10 mouse cellular contexts compared by ENCODE assay signal in the genomic region with DNA sequence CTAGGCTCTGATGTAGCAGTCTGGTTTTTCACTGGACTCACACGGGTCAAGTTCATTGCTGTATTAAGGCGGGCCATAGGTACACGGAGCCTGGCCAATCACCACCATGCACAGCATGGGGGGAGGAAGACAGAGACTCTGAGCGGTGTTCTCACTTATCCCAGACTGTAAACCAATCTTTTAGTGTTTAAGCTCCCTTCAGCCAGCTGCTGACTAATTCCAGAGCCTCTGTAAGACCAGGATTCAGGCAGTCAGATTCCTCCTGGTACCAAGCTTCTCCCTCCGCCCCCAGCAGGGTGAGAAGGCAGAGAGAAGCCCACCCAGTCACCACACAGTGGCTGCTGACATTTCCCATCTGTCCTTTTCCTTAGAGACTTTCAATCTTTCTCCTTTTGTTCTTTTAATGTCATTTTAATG. TPM values are rescaled to one million over a fixed set of nuclear protein-coding genes. Genes with fewer than 3 reads are reported as not detected.
DNase-seq lines count a peak whose midpoint lies in the region; ATAC-seq and TF ChIP-seq lines count a peak whose summit lies in the region.
"Had no signal": no experiment of that assay in that cellular context is flagged by ENCODE, and none has a peak within 500 bp of the region (broad histone marks: within the 10 kb centered on the region; RNA-seq: fewer than 3 reads in every experiment).

No protein-coding gene starts in this region.

- H3K4me2 ChIP-seq in forebrain, embryonic 12.5 days = no peak overlapping the region
- H3K4me2 ChIP-seq in forebrain, embryonic 14.5 days (ENCODE audit: low read length) = no peak overlapping the region
- no peak overlapping the region for H3K4me2 ChIP-seq in lung, postnatal 0 days (replicated peaks; ENCODE audit: low read depth, low read length)
- no peak overlapping the region for H3K4me2 ChIP-seq in hindbrain, embryonic 12.5 days (replicated peaks)
- no peak overlapping the region for H3K4me2 ChIP-seq in neural tube, embryonic 13.5 days

- no peak for TF ChIP-seq CTCF in lung, postnatal 0 days (IDR thresholded peaks at IDR 0.05)

- H3K9me3 ChIP-seq in forebrain, embryonic 12.5 days = no peaks in the 10 kb centered on the region
- no peaks in the 10 kb centered on the region for H3K9me3 ChIP-seq in forebrain, embryonic 14.5 days (replicated peaks; ENCODE audit: control insufficient read depth, low read length)
- H3K9me3 ChIP-seq in lung, postnatal 0 days (ENCODE audit: low read length) = no peaks in the 10 kb centered on the region
- H3K9me3 ChIP-seq in hindbrain, embryonic 12.5 days (replicated peaks) = no peaks in the 10 kb centered on the region
- no peaks in the 10 kb centered on the region for H3K9me3 ChIP-seq in neural tube, embryonic 13.5 days
- H3K9me3 ChIP-seq: G1E had no signal

- no peak overlapping the region for H3K4me3 ChIP-seq in forebrain, embryonic 12.5 days (replicated peaks)
- H3K4me3 ChIP-seq in forebrain, embryonic 14.5 days (ENCODE audit: low read depth, low read length) = no peak overlapping the region
- no peak overlapping the region for H3K4me3 ChIP-seq in lung, postnatal 0 days (ENCODE audit: low read depth, low read length)
- H3K4me3 ChIP-seq in hindbrain, embryonic 12.5 days = no peak overlapping the region
- no peak overlapping the region for H3K4me3 ChIP-seq in neural tube, embryonic 13.5 days

- H3K27me3 ChIP-seq in forebrain, embryonic 12.5 days = no peaks in the 10 kb centered on the region
- H3K27me3 ChIP-seq in forebrain, embryonic 14.5 days (replicated peaks; ENCODE audit: control insufficient read depth, insufficient read depth, low read length) = no peaks in the 10 kb centered on the region
- no peaks in the 10 kb centered on the region for H3K27me3 ChIP-seq in lung, postnatal 0 days (replicated peaks; ENCODE audit: insufficient read depth, low read length)
- H3K27me3 ChIP-seq in hindbrain, embryonic 12.5 days = no peaks in the 10 kb centered on the region; the same call in 1 of the 2 replicates
- H3K27me3 ChIP-seq in neural tube, embryonic 13.5 days = no peaks in the 10 kb centered on the region

- H3K9ac ChIP-seq in forebrain, embryonic 12.5 days = no peak overlapping the region
- H3K9ac ChIP-seq in forebrain, embryonic 14.5 days (ENCODE audit: low read length) = no peak overlapping the region
- no peak overlapping the region for H3K9ac ChIP-seq in lung, postnatal 0 days (replicated peaks; ENCODE audit: low read depth)
- H3K9ac ChIP-seq in hindbrain, embryonic 12.5 days = no peak overlapping the region
- no peak overlapping the region for H3K9ac ChIP-seq in neural tube, embryonic 13.5 days

- no peak for TF ChIP-seq EP300 in lung, postnatal 0 days (IDR thresholded peaks at IDR 0.05)

- 58% methylated on average over 5 of the region's 5 CpGs for WGBS in forebrain, embryonic 12.5 days
- WGBS in forebrain, embryonic 14.5 days = 55% methylated on average over 5 of the region's 5 CpGs
- 33% methylated on average over 5 of the region's 5 CpGs for WGBS in lung, postnatal 0 days
- 49% methylated on average over 5 of the region's 5 CpGs for WGBS in hindbrain, embryonic 12.5 days
- WGBS in neural tube, embryonic 13.5 days = 52% methylated on average over 5 of the region's 5 CpGs

- peaks cover 8% of the 10 kb centered on the region; the same call in 1 of the 2 replicates for H3K4me1 ChIP-seq in forebrain, embryonic 12.5 days
- no peaks in the 10 kb centered on the region for H3K4me1 ChIP-seq in forebrain, embryonic 14.5 days (ENCODE audit: control insufficient read depth, insufficient read depth, low read length)
- H3K4me1 ChIP-seq in lung, postnatal 0 days (ENCODE audit: insufficient read depth, low read depth, low read length) = no peaks in the 10 kb centered on the region
- H3K4me1 ChIP-seq in hindbrain, embryonic 12.5 days = peaks cover 7% of the 10 kb centered on the region
- H3K4me1 ChIP-seq in neural tube, embryonic 13.5 days (replicated peaks) = peaks cover 21% of the 10 kb centered on the region

- ATAC-seq in forebrain, embryonic 12.5 days (ENCODE audit: low FRiP score) = 0 out of 2 replicates have a peak, but pooled peaks have one; percentile 49
- ATAC-seq in forebrain, embryonic 14.5 days = no peak
- peak; percentile 78 for ATAC-seq in lung, postnatal 0 days
- ATAC-seq in hindbrain, embryonic 12.5 days (ENCODE audit: low FRiP score) = 0 out of 2 replicates have a peak, but pooled peaks have one; percentile 38
- ATAC-seq in neural tube, embryonic 13.5 days (ENCODE audit: low read depth) = peak; percentile 68

- no peaks in the 10 kb centered on the region for H3K36me3 ChIP-seq in forebrain, embryonic 12.5 days (replicated peaks)
- no peaks in the 10 kb centered on the region for H3K36me3 ChIP-seq in forebrain, embryonic 14.5 days (ENCODE audit: control insufficient read depth, insufficient read depth, low read length)
- H3K36me3 ChIP-seq in lung, postnatal 0 days (ENCODE audit: insufficient read depth, low read length) = no peaks in the 10 kb centered on the region
- H3K36me3 ChIP-seq in hindbrain, embryonic 12.5 days = no peaks in the 10 kb centered on the region
- no peaks in the 10 kb centered on the region for H3K36me3 ChIP-seq in neural tube, embryonic 13.5 days
- H3K36me3 ChIP-seq: G1E had no signal

- no peak for DNase-seq in forebrain, embryonic 14.5 days (ENCODE audit: low spot score)
- peak; percentile 75 for DNase-seq in lung, postnatal 0 days (ENCODE audit: low spot score)
- no peak for DNase-seq in lung, adult 18-20 months
- DNase-seq in ovary, postnatal 14 days (ENCODE audit: low spot score) = no peak
- DNase-seq in thymus, postnatal 4 days = no peak
- DNase-seq: kidney, postnatal 36 days had no signal

- 0 out of 2 replicates have a peak overlapping the region, but pooled peaks have one; percentile 5 for H3K27ac ChIP-seq in forebrain, embryonic 12.5 days
- no peak overlapping the region for H3K27ac ChIP-seq in forebrain, embryonic 14.5 days (ENCODE audit: low read depth, low read length)
- 0 out of 2 replicates have a peak overlapping the region, but pooled peaks have one; percentile 38 for H3K27ac ChIP-seq in lung, postnatal 0 days (ENCODE audit: low read length)
- no peak overlapping the region for H3K27ac ChIP-seq in hindbrain, embryonic 12.5 days
- peak overlapping the region; percentile 25; the same call in 1 of the 2 replicates for H3K27ac ChIP-seq in neural tube, embryonic 13.5 days (replicated peaks)

RNA-seq across cellular contexts. Expression of a gene that starts 22.9 kb away (rescaled TPM):
- polyA plus RNA-seq in forebrain, embryonic 12.5 days (2016; fragmentation: Nextera tagmentation; extraction: Ambion mirVana) = 10.4 and 10.7 TPM in 2 replicates
- 10.8 and 10.9 TPM in 2 replicates for polyA plus RNA-seq in forebrain, embryonic 14.5 days (2014; fragmentation: Nextera tagmentation; extraction: Ambion mirVana)
- polyA plus RNA-seq in lung, postnatal 0 days (2015; fragmentation: Nextera tagmentation; extraction: Ambion mirVana) = 9.4 and 9.9 TPM in 2 replicates
- 10.9 and 11.1 TPM in 2 replicates for polyA plus RNA-seq in hindbrain, embryonic 12.5 days (2016; fragmentation: Nextera tagmentation; extraction: Ambion mirVana)
- 9.7 and 10.4 TPM in 2 replicates for polyA plus RNA-seq in neural tube, embryonic 13.5 days (2015; fragmentation: Nextera tagmentation; extraction: Ambion mirVana)

Comparison
In these comparisons a context has a peak if more than half of its experiments do, and no peak if none do; other contexts are left out.
1. H3K27ac ChIP-seq: peak in forebrain, embryonic 12.5 days (single experiment), lung, postnatal 0 days (single experiment) and neural tube, embryonic 13.5 days (single experiment); none in forebrain, embryonic 14.5 days (single experiment) and hindbrain, embryonic 12.5 days (single experiment).